Mouse (Mus musculus): ENCODE results near the gene Rcc1.
A peak's percentile ranks its signal among the peaks of the same experiment; 100 is the strongest.

Gene Rcc1

DNA sequence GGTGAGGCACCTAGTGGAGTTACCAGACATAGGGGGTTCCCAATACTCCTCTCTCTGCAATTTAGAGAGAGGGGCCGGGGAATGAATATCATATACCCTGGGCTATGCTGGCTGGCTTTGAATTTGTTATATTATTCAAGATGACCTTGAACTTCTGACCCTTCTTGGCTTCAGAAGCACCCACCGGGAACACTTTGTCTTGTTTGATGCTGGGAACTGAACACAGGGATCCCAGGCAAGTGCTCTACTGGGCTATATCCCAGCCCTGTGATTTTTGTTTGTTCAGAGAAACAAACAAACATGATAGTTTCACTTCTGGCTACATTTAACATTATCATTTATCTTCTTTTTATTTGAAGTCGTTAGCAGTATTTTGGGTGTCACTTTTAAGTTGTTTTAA lies 2.0 kb upstream of the Rcc1 start:
- peak; percentile 38 for DNase-seq (ENCODE audit: low spot score)

DNA sequence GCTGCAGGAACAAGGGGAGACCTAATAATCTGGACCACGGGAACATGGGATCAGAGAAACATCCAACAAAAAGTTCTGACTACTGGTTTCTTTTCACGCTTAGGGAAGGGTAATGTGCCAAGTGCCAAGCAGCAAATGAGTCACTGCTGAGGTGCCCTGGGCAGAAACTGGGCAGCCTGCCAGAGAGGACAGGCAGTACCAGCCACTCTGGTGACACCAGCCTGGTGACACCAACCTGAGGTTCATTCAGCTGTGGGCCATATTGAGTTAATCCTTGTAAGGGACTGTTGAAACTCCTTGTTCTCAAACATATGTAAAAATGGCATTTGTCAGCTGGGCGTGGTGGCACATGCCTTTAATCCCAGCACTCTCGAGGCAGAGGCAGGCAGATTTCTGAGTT lies 1.2 kb upstream of the Rcc1 start:
- peak; percentile 55 for DNase-seq (ENCODE audit: low spot score)

DNA sequence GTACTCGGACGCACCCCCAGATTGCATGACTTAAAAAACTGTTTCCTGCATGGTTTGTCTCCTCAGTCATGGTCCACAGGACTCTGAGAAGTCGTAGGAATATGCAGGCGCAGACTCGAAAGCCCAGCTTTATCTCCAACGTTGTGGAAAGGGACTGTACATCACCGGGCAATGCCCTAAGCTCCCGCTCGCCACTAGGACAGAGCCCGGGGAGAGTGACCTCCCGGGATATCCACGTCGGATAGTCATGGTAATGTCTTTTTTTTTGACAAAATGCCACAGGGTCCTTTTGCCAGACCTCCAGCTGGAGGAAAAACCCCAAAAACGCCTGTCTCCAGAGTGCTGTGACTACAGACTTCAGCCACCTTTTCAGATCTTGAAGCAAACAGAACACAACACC lies 666 bp downstream of the Rcc1 start:
- DNase-seq (ENCODE audit: low spot score) = no peak

DNA sequence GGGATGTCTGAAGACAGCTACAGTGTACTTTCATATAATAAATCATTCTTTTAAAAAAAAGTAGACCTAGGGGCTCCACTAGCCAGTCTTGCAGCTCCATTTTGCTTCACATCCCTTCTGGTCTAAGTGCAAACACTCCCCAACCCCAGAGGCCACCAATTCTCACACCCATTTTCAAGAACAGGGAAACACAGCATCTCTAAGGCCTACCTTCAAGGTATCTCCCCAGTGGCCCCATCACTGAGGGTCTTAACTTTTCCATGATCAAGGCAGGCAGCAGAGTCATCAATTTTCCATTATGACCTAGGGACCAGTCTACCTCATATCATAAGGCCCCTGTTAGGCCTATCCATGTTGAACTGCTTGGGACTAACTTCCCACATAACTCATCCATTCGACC lies 2.0 kb downstream of the Rcc1 start:
- DNase-seq (ENCODE audit: low spot score) = no peak

DNA sequence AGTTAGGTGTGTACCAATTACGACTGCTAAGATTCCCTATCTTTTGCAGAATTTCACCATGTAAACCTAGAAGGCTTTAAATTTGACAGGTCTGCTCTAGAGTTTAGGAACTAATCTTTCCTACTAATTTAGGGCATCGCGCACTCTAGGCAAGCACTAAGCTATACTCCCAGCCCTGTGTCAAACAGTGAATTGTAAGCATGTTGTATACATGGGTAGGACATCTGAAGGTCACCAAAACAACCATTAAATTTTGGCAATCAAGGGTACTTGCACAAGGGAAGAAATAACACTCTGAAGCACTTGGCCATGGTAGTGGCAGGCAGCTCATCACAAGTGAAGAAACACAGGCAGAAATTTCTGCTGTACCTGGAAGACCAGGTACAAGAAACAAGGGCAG lies 2.6 kb downstream of the Rcc1 start:
- no peak for DNase-seq (ENCODE audit: low spot score)

DNA sequence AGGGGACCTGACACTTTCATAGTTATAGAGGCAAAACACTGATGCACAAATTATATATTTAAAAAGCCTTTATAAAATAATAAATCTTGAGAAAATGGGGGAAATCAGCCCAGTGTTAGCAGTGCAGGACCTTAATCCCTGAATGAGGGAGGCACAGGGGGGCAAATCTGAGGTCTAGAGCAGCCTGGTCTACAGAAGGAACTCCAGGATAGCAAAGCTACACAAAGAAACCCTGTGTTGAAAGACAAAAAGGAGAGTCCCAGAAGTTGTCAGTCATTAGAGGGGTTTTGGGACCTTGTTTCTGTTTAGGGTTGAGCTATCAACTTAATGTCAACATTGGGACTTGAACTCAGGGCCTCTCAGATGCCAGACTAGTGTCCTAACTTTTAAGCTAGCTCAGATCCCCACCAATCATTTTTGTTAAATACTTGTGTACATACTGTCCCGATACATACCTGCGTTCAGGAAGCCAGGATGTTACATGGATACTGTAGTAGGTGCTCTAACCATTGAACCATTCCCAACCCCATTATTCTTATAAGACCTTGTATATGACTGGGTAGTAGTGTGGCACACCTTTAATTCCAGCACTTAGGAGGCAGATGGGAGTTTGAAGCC lies 3.2 kb downstream of the Rcc1 start:
- no peak for DNase-seq (ENCODE audit: low spot score)

DNA sequence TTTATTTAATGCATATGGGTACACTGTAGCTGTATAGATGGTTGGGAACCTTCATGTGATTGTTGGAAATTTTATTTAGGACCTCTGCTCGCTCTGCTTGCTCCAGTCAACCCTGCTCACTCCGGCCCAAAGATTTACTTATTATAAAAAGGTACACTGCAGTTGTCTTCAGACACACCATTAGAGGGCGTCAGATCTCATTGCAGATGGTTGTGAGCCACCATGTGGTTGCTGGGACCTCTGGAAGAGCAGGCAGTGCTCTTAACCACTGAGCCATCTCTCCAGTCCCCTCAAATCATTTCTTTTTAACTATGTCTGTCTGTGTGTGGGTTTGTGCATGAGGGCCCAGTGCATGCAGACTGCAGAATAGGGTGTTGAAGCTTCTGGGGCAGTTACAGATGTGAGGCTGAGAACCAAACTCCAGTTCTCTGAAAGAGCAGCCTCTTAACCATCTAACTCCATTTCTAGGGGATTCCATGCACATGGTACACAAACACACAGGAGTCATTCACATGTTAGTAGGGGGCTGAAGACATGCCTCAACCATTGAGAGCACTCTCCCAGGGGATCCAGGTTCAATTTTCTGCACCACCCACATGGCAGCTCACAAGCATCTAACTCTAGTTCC lies 3.8 kb downstream of the Rcc1 start:
- no peak for DNase-seq (ENCODE audit: low spot score)

DNA sequence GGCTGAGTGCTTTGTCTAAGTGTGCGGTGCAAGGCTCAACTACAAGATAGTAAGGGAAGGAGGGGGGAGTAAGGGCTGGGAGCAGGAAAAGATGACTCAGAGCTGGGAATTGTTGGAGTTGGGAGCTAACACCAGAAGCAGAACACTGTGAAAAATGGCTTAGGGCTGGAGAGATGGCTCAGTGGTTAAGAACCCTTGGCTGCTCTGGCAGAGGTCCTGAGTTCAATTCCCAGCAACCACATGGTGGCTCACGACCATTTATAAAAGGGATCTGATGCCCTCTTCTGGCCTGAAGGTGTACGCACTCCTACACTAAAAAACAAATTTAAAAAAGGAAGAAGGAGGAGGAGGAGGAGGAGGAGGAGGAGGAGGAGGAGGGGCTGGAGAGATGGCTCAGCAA lies 6.7 kb downstream of the Rcc1 start:
- DNase-seq (ENCODE audit: low spot score) = no peak

DNA sequence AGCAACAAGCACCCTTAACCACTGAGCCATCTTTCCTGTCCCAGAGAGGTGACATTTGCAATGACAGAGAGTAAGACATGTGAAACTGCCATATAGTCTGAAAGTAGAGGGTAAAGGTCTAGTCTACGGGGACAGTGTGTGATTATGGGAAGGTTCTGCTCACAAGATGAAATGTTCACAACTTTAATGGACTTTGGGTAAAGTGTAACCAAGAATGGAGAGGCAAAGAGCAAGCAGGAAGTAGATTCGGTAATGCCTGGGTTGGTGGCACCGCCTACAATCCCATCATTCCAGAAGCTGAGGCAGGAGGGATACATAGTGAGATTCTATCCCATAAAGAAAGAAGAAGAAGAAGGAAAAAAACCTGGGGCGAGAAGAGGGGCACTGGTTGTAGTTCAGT lies 7.1 kb downstream of the Rcc1 start:
- DNase-seq (ENCODE audit: low spot score) = no peak

DNA sequence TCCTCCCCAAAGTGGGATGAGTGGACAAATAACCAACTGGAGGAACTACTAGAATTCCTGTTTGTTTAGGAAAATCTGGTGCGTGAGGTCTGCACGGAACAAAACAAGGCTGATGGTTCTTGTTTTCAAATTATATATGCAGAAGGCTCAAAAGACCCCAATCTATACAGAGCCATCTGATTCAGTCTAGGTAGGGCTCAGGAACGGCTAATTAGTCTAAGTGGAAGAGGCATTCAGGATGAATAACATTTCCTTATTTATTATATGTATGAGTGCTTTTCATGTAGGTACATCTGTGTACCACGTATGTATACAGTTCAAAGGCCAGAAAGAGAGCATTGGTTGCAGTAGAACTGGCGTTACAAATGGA lies 7.6 kb downstream of the Rcc1 start:
- DNase-seq (ENCODE audit: low spot score) = no peak

DNA sequence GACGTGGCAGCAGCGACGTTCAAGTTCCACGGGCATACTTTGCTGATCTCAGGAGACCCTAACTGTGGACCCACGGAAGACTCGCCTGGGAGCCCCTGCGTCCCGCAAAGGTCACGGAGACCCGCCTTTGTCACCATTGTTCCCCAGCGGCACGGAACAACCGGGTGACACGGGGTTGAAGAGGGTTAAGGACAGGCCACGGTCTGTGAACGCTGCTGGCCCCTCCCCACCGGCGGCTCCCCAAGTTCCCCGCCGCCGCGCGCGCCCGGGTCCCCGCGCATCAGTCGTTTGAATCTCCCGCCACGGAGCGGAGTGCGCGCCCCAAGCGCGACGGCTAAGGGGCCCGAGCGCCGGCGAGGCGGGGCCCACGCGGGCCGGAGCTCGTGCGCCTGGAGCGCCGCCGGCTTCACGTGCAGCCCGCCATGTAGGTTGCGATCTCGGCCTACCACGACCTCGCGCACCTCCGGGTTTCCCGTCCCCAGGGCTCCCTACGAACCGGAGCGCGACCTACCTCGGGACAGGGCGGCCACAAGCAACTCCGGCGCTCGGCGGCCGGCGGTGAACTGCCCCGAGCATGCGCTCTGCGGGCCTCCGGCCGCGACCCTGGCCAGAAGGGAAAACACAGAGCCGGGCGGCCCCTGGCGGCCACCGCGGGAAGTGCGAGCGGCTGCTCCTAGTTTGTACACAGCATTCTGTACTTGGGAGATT lies 8.1 kb downstream of the Rcc1 start:
- peak; percentile 91 for DNase-seq (ENCODE audit: low spot score)

DNA sequence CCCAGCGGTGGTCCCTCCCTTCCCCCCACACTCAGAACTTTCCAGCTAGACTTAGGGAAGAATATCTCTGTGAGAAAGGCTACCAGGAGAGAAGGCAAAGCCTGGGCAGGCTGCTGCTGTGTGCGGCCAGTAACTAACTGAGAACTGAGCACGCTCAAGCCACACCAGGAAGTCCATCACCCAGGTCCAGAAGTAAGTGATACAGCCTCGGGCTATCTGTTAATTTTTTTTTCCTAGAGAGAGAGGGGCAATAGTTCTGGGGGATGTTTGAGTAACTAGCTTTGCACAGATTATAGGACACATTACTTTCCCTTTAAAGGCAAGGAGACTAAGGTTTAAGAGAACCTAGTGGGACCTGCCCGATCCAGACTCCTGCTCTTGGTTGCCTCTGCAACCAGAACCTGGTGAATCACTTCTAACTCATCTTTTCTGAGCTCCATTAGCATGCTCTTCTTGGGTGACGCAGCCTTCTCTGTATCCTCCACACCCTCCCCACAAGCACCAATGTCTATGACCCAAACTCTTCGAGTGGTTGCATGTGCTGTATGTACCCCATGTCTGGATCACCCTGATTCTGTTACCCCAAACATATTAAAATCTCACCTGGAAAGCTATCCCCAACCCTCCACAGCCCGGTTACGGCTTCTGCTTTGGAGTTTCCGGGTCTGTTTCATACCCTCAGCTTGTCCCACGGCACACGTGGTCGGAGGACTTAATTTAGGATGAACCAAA lies 8.8 kb downstream of the Rcc1 start:
- DNase-seq (ENCODE audit: low spot score) = no peak

DNA sequence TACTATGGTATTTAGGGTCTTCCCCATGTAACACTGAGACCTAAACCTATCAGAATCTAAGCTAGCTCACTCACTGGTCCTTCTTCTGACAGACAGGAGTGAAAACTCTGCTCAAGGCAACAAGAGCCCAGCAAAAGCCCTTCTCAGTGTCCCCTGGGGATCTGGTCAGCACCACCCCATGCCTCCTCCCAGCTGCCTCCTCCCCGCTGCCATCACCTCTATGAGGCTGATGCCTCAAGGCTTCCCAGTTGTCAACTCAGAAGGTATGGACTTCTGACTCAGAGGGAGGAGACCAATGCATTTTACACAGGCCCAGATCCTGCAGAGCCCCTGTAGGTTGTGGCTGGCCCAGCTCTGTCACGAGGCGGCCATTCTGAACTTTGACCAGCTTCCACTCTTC lies 12.0 kb downstream of the Rcc1 start:
- DNase-seq (ENCODE audit: low spot score) = no peak

DNA sequence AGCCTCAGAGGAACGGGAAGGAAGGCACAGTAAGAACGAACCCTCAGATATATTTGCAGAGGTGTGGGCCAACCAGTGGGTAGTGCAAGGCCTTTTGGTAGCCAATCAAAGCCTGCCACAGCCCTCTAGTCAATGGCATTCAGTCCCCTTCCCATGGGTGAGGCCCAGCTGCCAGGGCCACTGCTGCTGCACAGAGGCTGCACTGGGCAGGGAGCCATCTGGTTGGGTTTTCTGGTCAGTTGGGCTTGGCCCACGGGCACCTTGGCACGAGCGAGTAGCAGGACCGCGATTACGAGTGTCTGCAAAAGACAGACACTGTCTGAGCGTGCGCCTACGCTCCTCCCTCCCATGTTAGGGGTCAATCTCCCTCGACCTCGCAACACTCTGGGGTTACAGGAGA lies 14.5 kb downstream of the Rcc1 start:
- no peak for DNase-seq (ENCODE audit: low spot score)

DNA sequence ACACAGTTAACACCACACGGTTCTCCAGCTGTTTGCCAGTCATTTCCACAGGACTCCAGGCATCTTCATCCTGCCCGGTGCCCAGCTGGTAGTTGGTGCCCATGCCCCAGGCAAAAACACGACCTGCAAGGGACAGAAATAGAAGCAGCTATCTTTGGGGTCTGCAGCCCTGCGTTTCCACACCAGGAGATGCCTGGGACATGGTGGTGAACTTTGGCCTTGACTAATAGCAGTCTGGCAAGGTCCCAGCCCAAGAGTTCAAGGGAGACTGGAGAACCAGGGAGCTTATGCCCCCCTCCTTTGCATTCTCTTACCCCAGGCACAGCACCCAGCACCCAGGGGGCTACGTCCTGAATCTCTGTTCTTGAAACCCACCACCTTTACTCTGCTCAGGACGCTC lies 20.5 kb downstream of the Rcc1 start:
- no peak for DNase-seq (ENCODE audit: low spot score)

DNA sequence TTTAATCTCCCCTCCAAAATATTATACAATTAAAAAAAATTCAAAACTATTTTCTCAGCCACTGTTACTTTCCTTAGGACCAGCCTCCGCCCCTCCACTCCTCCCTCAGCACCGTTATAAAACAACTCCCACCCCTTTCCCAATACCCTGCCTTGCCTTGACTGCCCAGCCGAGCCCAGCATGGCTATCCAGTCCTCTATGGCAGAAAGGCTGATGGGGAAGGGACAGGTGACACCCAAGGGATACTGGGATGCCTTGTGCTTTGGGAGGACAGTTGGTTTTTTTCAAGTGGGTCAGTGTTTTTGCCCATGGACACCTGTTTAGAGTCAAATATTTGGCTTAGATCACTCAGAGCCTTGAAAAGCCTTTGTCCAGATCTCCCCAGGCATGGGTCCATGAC lies 21.4 kb downstream of the Rcc1 start:
- no peak for DNase-seq (ENCODE audit: low spot score)

DNA sequence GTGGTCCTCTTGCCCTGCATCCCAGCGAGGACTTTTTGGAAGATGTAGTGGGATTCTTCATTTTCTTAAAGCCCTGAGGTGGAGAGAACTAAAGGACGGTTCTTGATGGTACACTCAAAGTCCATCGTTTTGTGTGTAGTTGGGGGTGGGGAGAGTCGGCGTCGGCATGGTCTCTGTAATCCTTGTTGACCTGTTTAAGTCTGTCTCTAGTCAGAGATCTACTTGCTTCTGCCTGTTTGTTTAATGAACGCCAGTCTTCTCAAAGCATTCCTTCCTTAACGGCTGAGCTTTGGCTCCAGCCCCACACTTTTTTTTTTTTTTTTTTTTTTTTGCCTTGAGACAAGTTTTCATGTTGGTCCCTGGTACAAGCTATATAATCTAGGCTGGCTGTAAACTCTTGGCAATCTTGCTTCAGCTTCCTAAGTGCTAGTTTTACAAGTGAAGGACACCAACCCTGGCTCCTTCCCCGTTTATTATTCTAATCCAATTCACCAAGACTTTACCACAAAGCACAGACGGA lies 23.5 kb downstream of the Rcc1 start:
- no peak for DNase-seq (ENCODE audit: low spot score)

DNA sequence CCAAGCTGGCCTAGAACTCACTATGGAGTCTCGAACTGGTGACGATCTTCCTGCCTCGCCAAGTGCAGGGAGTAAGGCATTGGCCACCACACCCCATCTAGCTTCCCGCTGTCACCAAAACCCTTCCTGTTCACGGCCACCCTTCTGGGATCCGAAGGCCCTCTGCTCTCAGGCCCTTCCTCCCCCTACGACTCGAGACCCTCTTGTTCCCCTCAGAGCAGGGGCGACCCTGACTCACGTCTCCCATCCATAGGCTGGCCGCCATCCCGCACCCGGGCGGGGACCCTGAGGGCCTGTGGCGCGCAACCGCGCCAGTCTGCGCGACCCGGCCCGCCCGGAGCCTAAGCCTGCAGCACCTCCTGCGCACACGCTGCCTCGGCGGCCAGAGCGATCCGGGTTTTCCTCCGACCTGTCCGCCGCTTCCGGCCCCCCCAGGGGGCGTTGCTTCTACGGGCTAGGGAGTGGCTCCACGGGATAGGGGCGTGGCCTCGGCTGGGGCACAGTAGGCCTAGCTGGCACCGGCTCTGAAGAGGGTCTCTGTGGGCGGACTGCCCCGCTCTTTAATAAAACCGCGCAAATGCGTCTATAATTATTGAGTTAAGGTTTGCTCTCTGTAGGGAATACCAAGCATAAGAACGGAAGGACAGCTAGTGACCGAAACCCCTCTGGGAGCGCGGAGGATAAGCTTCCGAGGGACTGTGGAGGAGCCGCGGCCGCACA lies 24.1 kb downstream of the Rcc1 start, which contains the start of gene Trnau1ap:
Gene Trnau1ap, minus strand, starts transcription at position 424 of the 720 bp plus-strand sequence.
- DNase-seq (ENCODE audit: low spot score) = peak; percentile 92

DNA sequence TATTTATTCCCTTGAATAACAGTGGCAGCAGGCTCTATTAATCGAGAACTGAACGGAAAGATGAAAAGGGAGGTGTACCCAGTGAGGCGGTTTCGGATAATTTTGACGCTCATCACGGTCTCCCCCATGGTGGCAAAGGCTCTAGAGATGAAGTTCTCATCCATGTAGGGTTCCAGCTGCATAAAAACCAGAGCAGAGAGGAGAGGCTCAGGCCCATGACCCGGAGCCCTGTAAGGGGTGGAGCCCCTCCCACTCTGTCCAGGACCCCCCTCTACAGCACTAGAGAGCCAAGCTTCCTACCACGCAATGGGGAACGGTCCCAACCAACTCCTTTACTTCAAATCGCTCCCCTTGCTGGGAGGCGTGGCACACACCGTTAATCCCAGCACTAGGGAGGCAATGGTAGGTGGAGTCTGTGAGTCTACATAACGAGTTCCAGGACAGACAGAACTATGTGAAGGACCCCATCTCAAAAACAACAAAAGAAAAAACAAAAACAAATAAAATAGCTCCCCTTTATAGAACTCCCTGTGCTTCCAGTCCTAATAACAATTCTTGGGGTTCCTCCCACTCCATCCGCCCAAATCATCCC lies 24.9 kb downstream of the Rcc1 start:
- DNase-seq (ENCODE audit: low spot score) = no peak

DNA sequence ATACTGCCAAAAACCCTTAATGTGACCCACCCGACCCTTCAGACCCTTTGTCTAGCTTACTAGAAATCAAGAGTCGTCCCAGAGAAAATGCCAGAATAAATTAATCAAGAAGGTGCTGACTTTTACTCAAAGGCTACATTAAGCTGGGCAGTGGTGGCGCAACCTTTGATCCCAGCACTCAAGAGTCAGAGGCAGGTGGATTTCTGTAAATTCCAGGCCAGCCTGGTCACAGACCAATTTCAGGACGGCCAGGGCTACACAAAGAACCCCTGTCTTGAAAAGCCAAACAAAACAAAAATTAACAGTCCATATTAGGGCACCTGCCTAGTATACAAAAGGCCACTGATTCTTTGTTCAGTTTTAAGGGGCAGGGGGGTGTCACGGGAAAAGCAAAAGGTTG lies 26.9 kb downstream of the Rcc1 start:
- DNase-seq (ENCODE audit: low spot score) = no peak

DNA sequence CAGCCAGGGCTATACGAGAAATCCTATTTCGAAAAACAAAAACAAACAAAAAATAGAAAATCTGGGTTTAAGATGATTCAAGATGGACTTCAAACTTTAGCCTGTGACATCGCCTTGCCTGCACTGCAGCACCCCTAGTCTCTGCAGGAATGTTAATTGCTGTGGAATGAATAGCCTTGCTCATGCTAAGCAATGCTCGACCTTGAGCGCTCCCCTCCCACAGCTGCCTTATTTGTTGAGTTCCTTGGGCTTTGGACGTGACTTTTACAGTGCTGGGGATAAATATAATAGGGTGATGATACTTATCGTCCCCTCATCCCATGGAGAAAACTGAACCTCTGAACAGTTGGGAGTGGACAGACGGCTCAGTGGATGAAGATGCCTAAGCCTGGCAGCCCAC lies 37.7 kb downstream of the Rcc1 start:
- no peak for DNase-seq (ENCODE audit: low spot score)

DNA sequence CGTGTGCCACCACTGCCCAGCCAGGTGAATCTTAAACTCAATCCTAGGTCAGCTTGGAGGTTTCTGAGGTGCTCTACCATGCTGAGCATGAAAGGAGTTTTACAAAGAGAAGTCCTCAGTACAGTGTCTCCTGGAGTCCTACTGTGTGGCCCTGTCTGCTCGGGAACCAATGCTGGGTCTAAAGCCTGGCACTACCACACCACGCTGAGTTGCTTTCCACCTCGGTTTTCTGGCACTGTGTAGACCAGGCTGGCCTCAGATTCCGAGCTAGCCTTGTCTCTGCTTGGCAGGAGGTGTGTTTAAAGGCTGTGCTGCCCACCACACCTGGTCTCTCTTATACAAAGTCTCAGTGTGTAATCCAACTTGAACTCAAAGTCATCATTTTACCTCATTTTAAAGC lies 40.8 kb downstream of the Rcc1 start:
- DNase-seq (ENCODE audit: low spot score) = no peak

Measured in testis, postnatal 14 days (tissue).